Mouse (Mus musculus): ENCODE results near the gene Rnf217. TPM values are rescaled to one million over a fixed set of nuclear protein-coding genes. Genes with fewer than 3 reads are reported as not detected.

The Rnf217 gene
- polyA plus RNA-seq, 1 experiment from 2014 or later = 1.6 TPM

DNA sequence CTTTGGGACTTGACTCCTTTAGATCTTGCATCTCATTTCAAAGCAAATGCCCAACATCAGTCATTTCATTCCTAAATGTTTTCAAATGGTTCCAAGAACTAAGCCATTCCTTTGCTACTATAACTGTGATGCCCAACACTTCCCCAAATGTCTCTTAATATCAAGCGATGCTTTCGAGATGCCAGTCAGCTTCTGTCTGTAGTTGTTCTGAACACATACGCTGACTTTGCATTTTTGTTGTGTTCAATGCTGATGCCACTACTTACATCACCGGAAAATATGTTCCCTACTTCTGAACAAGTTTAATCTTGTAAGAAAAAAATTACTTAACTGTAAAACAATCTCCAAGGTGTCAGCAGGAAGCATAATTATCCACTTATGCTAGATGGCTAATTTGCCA is 68.5 kb downstream of the Rnf217 start:
- Histone ChIP-seq H3K9ac (ENCODE audit: low read depth, low read length) (no peak overlapping the region), H3K36me3 (ENCODE audit: control insufficient read depth, insufficient read depth, low read length) (no peaks in the 10 kb centered on the region), H3K4me1 (ENCODE audit: control insufficient read depth, insufficient read depth, low read depth, low read length) (no peaks in the 10 kb centered on the region), H3K27ac (ENCODE audit: low read depth, low read length) (no peak overlapping the region), H3K4me3 (ENCODE audit: low read length) (no peak overlapping the region), H3K9me3 (ENCODE audit: control insufficient read depth, low read length) (no peaks in the 10 kb centered on the region), H3K4me2 (ENCODE audit: low read length) (no peak overlapping the region), H3K27me3 (replicated peaks; ENCODE audit: control insufficient read depth, insufficient read depth, low read length) (no peaks in the 10 kb centered on the region)
- no peak for ATAC-seq
- 81% methylated on average over 4 of the region's 4 CpGs for WGBS

DNA sequence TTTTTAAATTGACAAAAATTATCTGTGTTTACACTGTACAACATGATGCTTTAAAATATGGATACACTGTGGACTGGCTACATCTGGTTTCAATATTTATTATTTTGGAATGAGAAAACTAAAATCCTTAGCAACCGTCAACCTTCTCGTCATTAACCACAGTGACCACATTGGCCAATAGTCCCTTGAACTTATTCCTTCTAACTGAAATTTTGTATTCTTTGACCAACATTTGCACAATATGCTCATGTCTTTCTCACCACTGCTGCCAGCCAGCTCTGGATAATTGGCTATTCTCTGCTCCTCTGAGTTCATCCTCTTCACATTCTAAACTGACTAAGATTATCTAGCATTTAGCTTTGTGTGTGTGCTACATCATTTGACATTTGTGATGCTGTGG is 69.6 kb downstream of the Rnf217 start:
- 93% methylated on average over 2 of the region's 2 CpGs for WGBS
- no peak overlapping the region for H3K4me2 ChIP-seq (ENCODE audit: low read length)
- H3K4me3 ChIP-seq (ENCODE audit: low read length) = no peak overlapping the region
- H3K9ac ChIP-seq (ENCODE audit: low read depth, low read length) = no peak overlapping the region
- H3K36me3 ChIP-seq (ENCODE audit: control insufficient read depth, insufficient read depth, low read length) = no peaks in the 10 kb centered on the region
- no peak overlapping the region for H3K27ac ChIP-seq (ENCODE audit: low read depth, low read length)
- H3K27me3 ChIP-seq (replicated peaks; ENCODE audit: control insufficient read depth, insufficient read depth, low read length) = no peaks in the 10 kb centered on the region
- no peak for ATAC-seq
- no peaks in the 10 kb centered on the region for H3K4me1 ChIP-seq (ENCODE audit: control insufficient read depth, insufficient read depth, low read depth, low read length)
- H3K9me3 ChIP-seq (ENCODE audit: control insufficient read depth, low read length) = no peaks in the 10 kb centered on the region

DNA sequence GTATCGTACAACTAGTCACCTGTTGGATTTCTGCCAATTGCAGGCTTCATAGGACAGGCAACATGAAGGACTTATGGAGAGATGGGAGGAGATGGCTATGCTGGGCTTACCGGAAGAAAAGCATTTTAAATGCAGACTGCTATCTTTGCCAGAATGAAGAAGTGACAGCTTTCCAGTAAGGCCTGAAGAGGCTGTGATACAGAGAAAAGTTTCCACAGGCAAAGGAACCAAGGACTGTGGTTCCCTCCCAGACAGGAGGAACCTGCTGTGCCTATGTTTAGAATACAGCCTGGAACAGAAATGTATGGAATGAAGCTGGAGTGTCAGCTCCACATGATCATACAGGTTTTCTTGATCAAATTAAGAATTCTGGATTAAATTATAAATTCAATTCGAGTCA is 70.3 kb downstream of the Rnf217 start:
- Histone ChIP-seq H3K36me3 (ENCODE audit: control insufficient read depth, insufficient read depth, low read length) (no peaks in the 10 kb centered on the region), H3K9ac (ENCODE audit: low read depth, low read length) (no peak overlapping the region), H3K9me3 (ENCODE audit: control insufficient read depth, low read length) (no peaks in the 10 kb centered on the region), H3K27ac (ENCODE audit: low read depth, low read length) (no peak overlapping the region), H3K4me3 (ENCODE audit: low read length) (no peak overlapping the region), H3K4me1 (ENCODE audit: control insufficient read depth, insufficient read depth, low read depth, low read length) (no peaks in the 10 kb centered on the region), H3K4me2 (ENCODE audit: low read length) (no peak overlapping the region), H3K27me3 (replicated peaks; ENCODE audit: control insufficient read depth, insufficient read depth, low read length) (no peaks in the 10 kb centered on the region)
- WGBS = 86% methylated on average over 3 of the region's 3 CpGs
- ATAC-seq = no peak

DNA sequence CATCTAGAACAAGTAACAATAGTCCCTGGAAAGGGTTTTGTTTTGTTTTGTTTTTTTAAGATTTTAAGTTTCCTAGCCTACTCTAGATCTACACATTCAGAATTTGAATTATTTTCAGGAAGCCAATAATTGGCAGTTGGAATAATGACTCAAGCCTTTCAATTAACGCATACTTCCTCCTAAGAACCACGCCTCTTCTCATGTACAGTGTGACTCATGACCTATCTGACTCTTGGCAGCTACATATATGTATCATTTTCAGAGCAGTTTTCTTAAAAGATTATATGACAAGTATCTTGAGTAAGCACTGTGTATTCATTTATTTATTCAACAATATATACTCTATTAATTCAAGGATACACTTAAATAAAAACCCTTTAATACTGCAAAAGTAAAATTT is 70.7 kb downstream of the Rnf217 start:
- H3K9me3 ChIP-seq (ENCODE audit: control insufficient read depth, low read length) = no peaks in the 10 kb centered on the region
- no peaks in the 10 kb centered on the region for H3K27me3 ChIP-seq (replicated peaks; ENCODE audit: control insufficient read depth, insufficient read depth, low read length)
- H3K9ac ChIP-seq (ENCODE audit: low read depth, low read length) = no peak overlapping the region
- 91% methylated on average over 2 of the region's 2 CpGs for WGBS
- no peak overlapping the region for H3K4me3 ChIP-seq (ENCODE audit: low read length)
- no peak overlapping the region for H3K4me2 ChIP-seq (ENCODE audit: low read length)
- no peaks in the 10 kb centered on the region for H3K4me1 ChIP-seq (ENCODE audit: control insufficient read depth, insufficient read depth, low read depth, low read length)
- H3K27ac ChIP-seq (ENCODE audit: low read depth, low read length) = no peak overlapping the region
- no peak for ATAC-seq
- no peaks in the 10 kb centered on the region for H3K36me3 ChIP-seq (ENCODE audit: control insufficient read depth, insufficient read depth, low read length)

DNA sequence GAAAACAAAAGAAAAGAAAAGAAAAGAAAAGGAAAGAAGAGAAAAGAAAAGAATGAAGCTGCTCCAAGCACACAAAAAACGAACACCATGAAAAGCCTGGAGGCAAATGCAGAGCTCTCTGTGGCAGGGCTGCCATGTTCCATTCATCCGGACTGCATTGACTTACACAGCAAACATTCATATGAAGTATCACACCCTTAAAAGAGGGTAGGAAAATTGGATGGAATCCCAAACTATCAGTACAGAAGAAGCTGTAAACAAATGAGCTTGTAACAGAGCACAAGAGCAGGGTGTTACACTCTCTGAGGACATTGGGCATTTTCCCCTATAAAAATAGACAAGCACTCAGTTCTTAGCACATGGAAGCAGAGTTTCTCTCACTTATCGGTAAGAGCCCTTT is 71.8 kb downstream of the Rnf217 start:
- Histone ChIP-seq H3K9me3 (ENCODE audit: control insufficient read depth, low read length) (no peaks in the 10 kb centered on the region), H3K36me3 (ENCODE audit: control insufficient read depth, insufficient read depth, low read length) (no peaks in the 10 kb centered on the region), H3K9ac (ENCODE audit: low read depth, low read length) (no peak overlapping the region), H3K27ac (ENCODE audit: low read depth, low read length) (no peak overlapping the region), H3K4me1 (ENCODE audit: control insufficient read depth, insufficient read depth, low read depth, low read length) (no peaks in the 10 kb centered on the region), H3K27me3 (replicated peaks; ENCODE audit: control insufficient read depth, insufficient read depth, low read length) (no peaks in the 10 kb centered on the region), H3K4me2 (ENCODE audit: low read length) (no peak overlapping the region), H3K4me3 (ENCODE audit: low read length) (no peak overlapping the region)
- no peak for ATAC-seq
- 59% methylated on average over 3 of the region's 3 CpGs for WGBS

DNA sequence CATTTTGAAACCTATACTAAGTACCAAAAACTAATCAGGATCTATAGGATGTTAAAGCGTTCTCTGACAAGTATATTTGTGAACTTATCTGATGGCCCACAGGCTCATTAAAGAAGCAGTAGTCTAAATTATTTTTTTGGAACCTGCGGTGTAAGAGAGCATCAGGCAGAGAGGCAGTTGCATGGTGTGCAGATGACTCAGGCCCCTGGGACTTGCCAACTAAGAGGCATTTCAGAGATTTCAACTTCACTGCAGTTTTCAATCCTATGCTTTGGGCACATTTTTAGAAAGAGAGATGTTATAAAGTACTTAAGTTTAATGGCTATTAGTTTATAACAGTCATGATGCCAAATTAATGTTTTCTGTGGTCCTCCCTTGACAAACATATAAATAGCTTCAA is 73.9 kb downstream of the Rnf217 start:
- Histone ChIP-seq H3K4me1 (ENCODE audit: control insufficient read depth, insufficient read depth, low read depth, low read length) (no peaks in the 10 kb centered on the region), H3K36me3 (ENCODE audit: control insufficient read depth, insufficient read depth, low read length) (no peaks in the 10 kb centered on the region), H3K9ac (ENCODE audit: low read depth, low read length) (no peak overlapping the region), H3K4me3 (ENCODE audit: low read length) (no peak overlapping the region), H3K27me3 (replicated peaks; ENCODE audit: control insufficient read depth, insufficient read depth, low read length) (no peaks in the 10 kb centered on the region), H3K4me2 (ENCODE audit: low read length) (no peak overlapping the region), H3K27ac (ENCODE audit: low read depth, low read length) (no peak overlapping the region), H3K9me3 (ENCODE audit: control insufficient read depth, low read length) (no peaks in the 10 kb centered on the region)
- 86% methylated on average over 2 of the region's 2 CpGs for WGBS
- ATAC-seq = no peak

DNA sequence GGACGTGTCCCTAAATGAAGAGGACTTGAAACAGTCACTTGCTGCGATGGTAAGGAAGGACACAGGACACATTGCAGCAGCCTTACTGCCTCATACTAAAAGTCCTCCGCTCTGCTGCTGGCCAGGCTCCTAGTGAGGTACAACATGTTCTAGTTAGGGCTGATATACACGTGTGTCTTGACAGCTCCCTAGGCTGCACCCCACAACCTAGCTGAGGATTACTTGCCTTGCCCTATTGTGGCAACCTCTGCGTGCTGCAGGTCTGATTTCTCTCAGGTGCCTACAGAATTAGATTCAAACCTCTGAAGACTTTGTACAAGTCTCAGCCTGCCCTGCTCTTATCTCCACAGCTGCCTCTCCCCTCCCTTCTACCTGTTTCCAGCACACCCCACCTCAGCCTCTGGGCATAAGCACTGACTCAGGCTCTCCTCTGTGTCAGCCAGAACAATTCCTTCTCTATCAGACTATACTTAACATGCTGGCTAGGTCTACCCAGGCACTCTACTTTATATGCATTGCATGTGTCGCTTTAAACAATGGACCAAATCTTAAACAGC is 75.6 kb downstream of the Rnf217 start:
- 90% methylated on average over 6 of the region's 6 CpGs for WGBS
- H3K4me1 ChIP-seq (ENCODE audit: control insufficient read depth, insufficient read depth, low read depth, low read length) = peaks cover 1% of the 10 kb centered on the region
- H3K27ac ChIP-seq (ENCODE audit: low read depth, low read length) = no peak overlapping the region
- H3K4me3 ChIP-seq (ENCODE audit: low read length) = no peak overlapping the region
- no peaks in the 10 kb centered on the region for H3K9me3 ChIP-seq (ENCODE audit: control insufficient read depth, low read length)
- no peaks in the 10 kb centered on the region for H3K36me3 ChIP-seq (ENCODE audit: control insufficient read depth, insufficient read depth, low read length)
- no peak overlapping the region for H3K4me2 ChIP-seq (ENCODE audit: low read length)
- no peak overlapping the region for H3K9ac ChIP-seq (ENCODE audit: low read depth, low read length)
- ATAC-seq = no peak
- H3K27me3 ChIP-seq (replicated peaks; ENCODE audit: control insufficient read depth, insufficient read depth, low read length) = no peaks in the 10 kb centered on the region

DNA sequence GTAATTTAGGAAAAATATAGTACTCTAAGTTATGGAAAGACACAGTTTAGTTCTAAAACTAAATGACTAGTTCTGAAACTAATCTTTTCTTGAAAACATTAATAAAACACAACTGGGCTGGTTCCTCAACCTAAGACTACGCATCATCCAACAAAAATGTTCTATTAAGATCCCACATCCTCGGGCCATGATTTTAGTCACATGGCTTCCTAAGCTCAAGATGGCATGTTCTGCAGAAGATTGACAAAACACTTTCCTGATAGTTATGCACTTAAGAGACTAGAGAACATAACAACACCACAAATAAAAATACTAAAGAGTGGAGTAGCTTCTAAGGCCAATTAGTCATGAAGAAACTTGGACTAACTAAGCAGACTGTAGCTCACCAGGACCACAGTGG is 76.2 kb downstream of the Rnf217 start:
- Histone ChIP-seq H3K9me3 (ENCODE audit: control insufficient read depth, low read length) (no peaks in the 10 kb centered on the region), H3K4me3 (ENCODE audit: low read length) (no peak overlapping the region), H3K27me3 (replicated peaks; ENCODE audit: control insufficient read depth, insufficient read depth, low read length) (no peaks in the 10 kb centered on the region), H3K4me2 (ENCODE audit: low read length) (no peak overlapping the region), H3K4me1 (ENCODE audit: control insufficient read depth, insufficient read depth, low read depth, low read length) (peaks cover 2% of the 10 kb centered on the region), H3K36me3 (ENCODE audit: control insufficient read depth, insufficient read depth, low read length) (no peaks in the 10 kb centered on the region), H3K9ac (ENCODE audit: low read depth, low read length) (no peak overlapping the region), H3K27ac (ENCODE audit: low read depth, low read length) (no peak overlapping the region)
- ATAC-seq = no peak
- WGBS = 96% methylated on average over 2 of the region's 2 CpGs

DNA sequence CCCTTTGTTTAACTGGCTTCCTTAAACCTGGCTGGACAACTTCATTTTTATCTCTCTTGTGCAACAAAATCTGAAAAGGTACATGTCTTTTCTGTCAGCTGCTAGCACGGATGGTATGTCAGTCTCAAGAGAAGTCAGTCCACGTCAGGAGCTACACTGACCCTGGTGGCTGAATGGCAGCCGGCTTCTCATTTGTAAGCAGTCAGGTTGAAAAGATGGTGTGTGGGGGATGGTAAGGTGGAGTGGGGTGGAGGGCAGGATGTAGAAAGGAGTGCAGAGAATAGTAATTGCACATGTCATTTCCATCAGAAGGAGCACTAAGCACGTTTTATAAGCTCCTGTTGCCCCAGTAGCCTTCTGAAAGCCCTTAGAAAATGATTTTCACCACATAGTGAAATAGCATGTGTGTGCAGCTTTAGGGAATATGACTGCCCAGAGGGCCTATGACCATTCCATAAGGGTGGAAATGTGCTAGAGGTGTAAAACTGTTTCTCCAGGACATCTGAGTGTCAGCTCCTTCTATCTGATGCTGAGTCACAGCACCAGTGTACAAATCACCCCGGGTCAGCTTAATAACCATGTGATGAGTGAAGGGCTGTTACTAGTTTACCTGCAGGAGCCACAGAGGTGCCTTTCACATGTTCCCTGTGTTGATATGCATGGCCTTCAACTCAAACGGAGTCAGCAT is 80.5 kb downstream of the Rnf217 start:
- Histone ChIP-seq H3K4me3 (ENCODE audit: low read length) (no peak overlapping the region), H3K27ac (ENCODE audit: low read depth, low read length) (no peak overlapping the region), H3K36me3 (ENCODE audit: control insufficient read depth, insufficient read depth, low read length) (no peaks in the 10 kb centered on the region), H3K4me1 (ENCODE audit: control insufficient read depth, insufficient read depth, low read depth, low read length) (peaks cover 2% of the 10 kb centered on the region), H3K9ac (ENCODE audit: low read depth, low read length) (no peak overlapping the region), H3K9me3 (ENCODE audit: control insufficient read depth, low read length) (no peaks in the 10 kb centered on the region), H3K4me2 (ENCODE audit: low read length) (no peak overlapping the region), H3K27me3 (replicated peaks; ENCODE audit: control insufficient read depth, insufficient read depth, low read length) (no peaks in the 10 kb centered on the region)
- ATAC-seq = peak; percentile 72
- WGBS = 29% methylated on average over 6 of the region's 6 CpGs
